Mouse (Mus musculus) ES-E14 (cell line): ENCODE data around the gene Cyp2d9.
"Not testable (repeated sequence)": the region's sequence is repeated elsewhere in the genome, so short reads cannot be mapped to it uniquely, and the experiment has no call there.

Source experiments
- CHD2 ChIP-seq: IDR thresholded peaks from 2 replicates; pipeline ENCODE4 v1.6.1; 2014; ENCODE audit warnings: mild to moderate bottlenecking, low read depth, low read length, inconsistent platforms
- HCFC1 ChIP-seq: IDR thresholded peaks from 2 replicates; pipeline ENCODE4 v1.6.1; 2012; ENCODE audit warnings: low read length, inconsistent platforms, borderline replicate concordance; ENCODE audit not compliant: insufficient read depth
- ZC3H11A ChIP-seq: IDR thresholded peaks from 2 replicates; pipeline ENCODE4 v1.6.1; 2012; ENCODE audit warnings: low read depth, mild to moderate bottlenecking, inconsistent platforms, low read length, borderline replicate concordance

DNA sequence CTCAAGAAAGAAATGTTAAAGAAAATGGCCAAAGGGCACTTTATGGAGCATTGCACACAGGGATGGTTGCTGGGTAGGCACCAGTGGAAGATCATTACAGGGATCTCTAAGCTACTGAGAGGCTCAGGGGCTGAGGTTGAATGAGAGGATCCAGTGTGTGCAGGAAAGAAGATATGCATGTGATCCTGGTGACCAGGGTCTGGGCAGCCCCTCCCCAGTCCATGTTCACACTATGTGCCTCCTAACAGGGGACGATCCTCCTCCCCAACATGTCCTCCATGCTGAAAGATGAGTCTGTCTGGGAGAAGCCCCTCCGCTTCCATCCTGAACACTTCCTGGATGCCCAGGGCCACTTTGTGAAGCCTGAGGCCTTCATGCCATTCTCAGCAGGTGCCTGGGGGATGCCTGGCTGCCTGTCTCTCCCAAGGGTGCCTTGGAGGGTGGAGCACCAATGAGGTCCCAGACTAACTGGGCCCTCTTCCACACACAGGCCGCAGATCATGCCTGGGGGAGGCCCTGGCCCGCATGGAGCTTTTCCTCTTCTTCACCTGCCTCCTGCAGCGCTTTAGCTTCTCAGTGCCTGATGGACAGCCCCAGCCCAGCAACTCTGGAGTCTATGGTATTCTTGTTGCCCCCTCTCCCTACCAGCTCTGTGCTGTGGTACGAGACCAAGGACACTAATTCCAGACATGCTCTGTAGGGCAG, 23.0 kb downstream of the Cyp2d9 start:
- not testable (repeated sequence) for TF ChIP-seq CHD2, HCFC1, ZC3H11A
